Mouse (Mus musculus): ENCODE measurements around the gene Lgr4. TPM values are rescaled to one million over a fixed set of nuclear protein-coding genes. Genes with fewer than 3 reads are reported as not detected.

Lgr4 gene
- polyA plus RNA-seq, 1 experiment from 2014 or later, result 7.8 TPM

DNA sequence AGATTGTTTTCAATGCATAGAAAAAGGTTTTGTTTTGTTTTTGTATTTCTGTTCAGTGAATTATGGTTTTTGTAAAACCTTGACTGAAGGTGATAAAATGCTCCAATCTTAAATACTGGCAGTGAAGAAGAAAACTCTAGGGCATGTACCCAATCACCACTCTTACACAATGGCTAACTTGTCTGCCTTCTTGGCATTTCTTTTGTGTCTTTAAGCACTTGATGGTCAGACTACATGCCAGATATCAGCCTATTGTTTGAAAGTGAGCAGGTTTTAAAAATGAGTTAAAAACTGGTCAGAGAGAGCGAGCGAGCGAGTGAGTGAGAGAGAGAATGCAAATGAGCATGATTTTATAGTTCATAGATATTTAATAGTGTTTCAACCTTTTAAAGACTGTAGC lies 6.5 kb downstream of the Lgr4 start:
- H3K4me1 ChIP-seq, result peaks cover 6% of the 10 kb centered on the region
- H3K4me2 ChIP-seq, result no peak overlapping the region
- no peak overlapping the region for H3K9ac ChIP-seq
- WGBS, result 84% methylated on average over 3 of the region's 3 CpGs
- H3K4me3 ChIP-seq (replicated peaks), result no peak overlapping the region
- H3K9me3 ChIP-seq, result no peaks in the 10 kb centered on the region
- no peaks in the 10 kb centered on the region for H3K36me3 ChIP-seq (replicated peaks)
- peaks cover 35% of the 10 kb centered on the region for H3K27me3 ChIP-seq
- ATAC-seq (ENCODE audit: low FRiP score), result no peak
- no peak overlapping the region for H3K27ac ChIP-seq

DNA sequence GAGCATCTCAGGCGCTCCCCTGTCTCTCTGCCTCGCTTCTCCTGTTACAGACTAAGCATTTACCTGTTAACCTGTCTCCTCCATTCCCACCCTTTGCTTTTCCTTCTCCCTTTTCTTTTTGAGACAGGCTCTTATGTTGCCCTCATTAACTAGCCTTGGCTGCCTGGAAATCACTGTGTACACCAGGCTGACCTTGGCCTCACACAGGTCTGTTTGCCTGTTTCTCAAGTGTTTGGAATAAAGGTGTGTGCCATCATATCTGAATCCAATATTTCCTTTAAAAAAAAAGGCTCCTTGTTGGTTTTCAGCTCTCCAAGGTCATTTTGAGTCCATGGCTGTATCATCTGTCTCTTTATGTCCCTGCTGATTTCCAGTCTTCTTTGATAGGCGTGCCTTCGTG lies 9.5 kb downstream of the Lgr4 start:
- Histone ChIP-seq H3K9ac (no peak overlapping the region), H3K4me1 (peaks cover 3% of the 10 kb centered on the region; the same call in 1 of the 2 replicates), H3K27ac (no peak overlapping the region), H3K36me3 (replicated peaks) (no peaks in the 10 kb centered on the region), H3K27me3 (peaks cover 30% of the 10 kb centered on the region), H3K9me3 (no peaks in the 10 kb centered on the region), H3K4me3 (replicated peaks) (no peak overlapping the region), H3K4me2 (no peak overlapping the region)
- no peak for ATAC-seq (ENCODE audit: low FRiP score)
- WGBS, result 91% methylated on average over 4 of the region's 4 CpGs

DNA sequence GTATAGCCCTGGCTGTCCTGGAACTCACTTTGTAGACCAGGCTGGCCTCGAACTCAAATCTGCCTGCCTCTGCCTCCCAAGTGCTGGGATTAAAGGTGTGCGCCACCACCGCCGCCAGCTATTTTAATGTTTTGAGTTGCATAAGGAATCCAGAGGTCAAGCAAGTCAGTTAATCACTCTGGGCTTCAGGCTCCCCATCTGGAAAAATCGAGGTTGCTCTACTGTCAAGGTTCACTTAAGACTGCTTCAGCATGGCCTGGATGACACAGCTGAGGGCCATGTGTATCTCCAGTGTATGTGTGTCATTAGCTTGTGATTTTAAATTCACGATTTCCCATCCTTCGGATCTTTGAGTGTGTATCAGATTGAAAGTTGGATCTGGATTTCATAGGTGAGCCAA lies 10.0 kb downstream of the Lgr4 start:
- Histone ChIP-seq H3K36me3 (replicated peaks) (no peaks in the 10 kb centered on the region), H3K4me3 (replicated peaks) (no peak overlapping the region), H3K27me3 (peaks cover 35% of the 10 kb centered on the region), H3K4me1 (peaks cover 5% of the 10 kb centered on the region; the same call in 1 of the 2 replicates), H3K4me2 (no peak overlapping the region), H3K27ac (no peak overlapping the region), H3K9me3 (no peaks in the 10 kb centered on the region), H3K9ac (no peak overlapping the region)
- 88% methylated on average over 7 of the region's 7 CpGs for WGBS
- ATAC-seq (ENCODE audit: low FRiP score), result no peak

DNA sequence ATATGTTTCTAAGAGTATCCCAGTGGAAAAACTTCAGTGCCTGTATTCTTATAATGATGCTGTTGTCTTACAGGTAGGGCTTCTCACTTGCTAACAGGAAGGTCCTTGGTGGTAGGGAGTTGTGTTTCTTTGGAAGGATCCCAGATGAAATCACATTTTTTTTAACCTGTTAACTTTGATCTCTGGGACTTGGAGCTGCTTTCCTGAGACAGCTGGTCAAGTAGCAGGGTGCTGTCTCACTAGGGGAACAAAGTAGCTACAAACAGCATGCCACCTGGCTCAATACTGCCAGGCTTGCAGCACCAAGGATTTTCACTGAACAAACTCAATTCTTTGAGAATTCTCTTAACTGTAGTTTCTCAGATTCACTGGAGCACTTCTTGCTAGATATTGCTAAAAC lies 10.4 kb downstream of the Lgr4 start:
- Histone ChIP-seq H3K9ac (no peak overlapping the region), H3K27me3 (peaks cover 39% of the 10 kb centered on the region), H3K36me3 (replicated peaks) (no peaks in the 10 kb centered on the region), H3K9me3 (no peaks in the 10 kb centered on the region), H3K27ac (no peak overlapping the region), H3K4me2 (no peak overlapping the region), H3K4me1 (peaks cover 6% of the 10 kb centered on the region; the same call in 1 of the 2 replicates), H3K4me3 (replicated peaks) (no peak overlapping the region)
- no peak for ATAC-seq (ENCODE audit: low FRiP score)

DNA sequence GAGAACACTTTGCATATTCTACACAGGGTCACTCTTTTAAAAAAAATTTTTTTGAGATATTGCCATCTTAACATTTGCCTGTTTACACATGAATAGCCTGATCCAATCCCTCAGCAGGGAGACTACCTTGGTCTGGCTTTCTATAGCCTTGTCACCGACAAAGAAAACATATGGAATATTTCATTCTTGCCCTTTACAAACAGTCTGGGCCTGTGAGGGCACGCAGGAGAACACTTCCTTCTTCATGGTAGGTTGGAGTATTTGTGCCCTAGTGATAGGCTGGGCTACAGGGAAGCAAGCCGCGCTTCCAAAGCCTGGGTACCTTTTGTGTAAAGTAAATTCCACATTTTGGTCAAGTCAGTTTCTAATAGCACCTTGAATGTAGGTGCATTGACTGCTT lies 11.3 kb downstream of the Lgr4 start:
- Histone ChIP-seq H3K4me1 (peaks cover 6% of the 10 kb centered on the region; the same call in 1 of the 2 replicates), H3K36me3 (replicated peaks) (no peaks in the 10 kb centered on the region), H3K4me2 (no peak overlapping the region), H3K9me3 (no peaks in the 10 kb centered on the region), H3K27me3 (peaks cover 48% of the 10 kb centered on the region), H3K27ac (no peak overlapping the region), H3K4me3 (replicated peaks) (no peak overlapping the region), H3K9ac (no peak overlapping the region)
- 70% methylated on average over 4 of the region's 4 CpGs for WGBS
- no peak for ATAC-seq (ENCODE audit: low FRiP score)

DNA sequence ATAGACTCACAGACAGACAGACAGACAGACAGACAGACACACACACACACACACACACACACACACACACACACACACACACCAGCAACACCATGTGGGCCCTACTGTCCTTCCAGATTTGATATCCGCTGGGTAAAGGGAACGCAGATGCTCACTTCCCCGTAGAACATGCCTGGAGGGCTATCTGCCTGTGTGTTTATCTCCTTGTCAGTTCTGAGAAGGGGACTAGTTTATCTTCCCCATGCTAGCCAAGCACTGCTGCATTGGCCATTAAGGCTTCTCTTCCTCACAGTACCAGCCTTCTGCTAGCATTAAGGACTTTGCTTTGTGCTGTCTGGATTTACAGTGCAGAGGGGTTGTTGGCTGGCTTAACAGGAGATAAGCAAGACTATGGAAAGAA lies 11.8 kb downstream of the Lgr4 start:
- Histone ChIP-seq H3K4me2 (no peak overlapping the region), H3K27ac (no peak overlapping the region), H3K9me3 (no peaks in the 10 kb centered on the region), H3K27me3 (peaks cover 53% of the 10 kb centered on the region), H3K9ac (no peak overlapping the region), H3K4me3 (replicated peaks) (no peak overlapping the region), H3K4me1 (peaks cover 6% of the 10 kb centered on the region; the same call in 1 of the 2 replicates), H3K36me3 (replicated peaks) (no peaks in the 10 kb centered on the region)
- ATAC-seq (ENCODE audit: low FRiP score), result no peak
- WGBS, result 91% methylated on average over 3 of the region's 3 CpGs

DNA sequence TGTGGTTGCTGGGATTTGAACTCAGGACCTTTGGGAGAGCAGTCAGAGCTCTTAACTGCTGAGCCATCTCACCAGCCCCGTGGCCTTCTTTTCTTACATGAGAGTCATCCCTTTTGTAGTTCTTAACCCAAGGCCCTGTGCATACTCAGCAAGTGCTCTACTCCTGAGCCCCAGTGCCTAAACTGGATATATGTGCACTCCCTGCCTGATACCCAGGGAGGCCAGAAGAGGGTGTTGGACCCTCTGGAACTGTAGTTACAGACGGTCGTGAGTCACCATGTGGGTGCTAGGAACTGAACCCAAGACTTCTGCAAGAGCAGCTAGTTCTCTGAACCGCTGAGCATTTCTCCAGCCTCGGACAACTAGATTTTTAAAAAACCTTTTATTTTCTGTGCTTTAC lies 12.9 kb downstream of the Lgr4 start:
- no peaks in the 10 kb centered on the region for H3K9me3 ChIP-seq
- peaks cover 62% of the 10 kb centered on the region for H3K27me3 ChIP-seq
- no peak for ATAC-seq (ENCODE audit: low FRiP score)
- H3K36me3 ChIP-seq (replicated peaks), result no peaks in the 10 kb centered on the region
- no peak overlapping the region for H3K27ac ChIP-seq
- H3K9ac ChIP-seq, result no peak overlapping the region
- peaks cover 6% of the 10 kb centered on the region; the same call in 1 of the 2 replicates for H3K4me1 ChIP-seq
- WGBS, result 93% methylated on average over 5 of the region's 5 CpGs
- H3K4me2 ChIP-seq, result no peak overlapping the region
- no peak overlapping the region for H3K4me3 ChIP-seq (replicated peaks)

DNA sequence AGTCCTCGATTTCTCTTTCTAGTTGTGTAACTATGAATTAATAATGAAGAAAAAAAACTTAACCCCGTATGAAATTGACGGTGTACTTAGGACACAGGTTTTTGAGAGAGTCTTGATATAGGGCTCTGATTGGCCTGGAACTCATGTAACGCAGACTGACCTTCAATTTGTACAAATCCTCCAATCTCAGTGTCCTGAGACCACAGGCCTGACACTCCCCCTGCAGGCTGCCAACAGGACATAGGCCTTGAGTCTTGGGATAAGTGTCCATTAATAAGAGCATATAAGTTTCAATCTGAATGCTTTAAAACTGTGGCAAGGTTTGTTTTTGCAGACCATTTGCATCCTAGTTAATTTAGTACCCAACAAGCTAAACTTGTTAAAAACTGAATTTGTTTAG lies 13.3 kb downstream of the Lgr4 start:
- Histone ChIP-seq H3K36me3 (replicated peaks) (no peaks in the 10 kb centered on the region), H3K27me3 (peaks cover 62% of the 10 kb centered on the region), H3K9ac (no peak overlapping the region), H3K4me3 (replicated peaks) (no peak overlapping the region), H3K9me3 (no peaks in the 10 kb centered on the region), H3K4me1 (peaks cover 7% of the 10 kb centered on the region; the same call in 1 of the 2 replicates), H3K27ac (no peak overlapping the region), H3K4me2 (no peak overlapping the region)
- 91% methylated on average over 4 of the region's 4 CpGs for WGBS
- no peak for ATAC-seq (ENCODE audit: low FRiP score)

DNA sequence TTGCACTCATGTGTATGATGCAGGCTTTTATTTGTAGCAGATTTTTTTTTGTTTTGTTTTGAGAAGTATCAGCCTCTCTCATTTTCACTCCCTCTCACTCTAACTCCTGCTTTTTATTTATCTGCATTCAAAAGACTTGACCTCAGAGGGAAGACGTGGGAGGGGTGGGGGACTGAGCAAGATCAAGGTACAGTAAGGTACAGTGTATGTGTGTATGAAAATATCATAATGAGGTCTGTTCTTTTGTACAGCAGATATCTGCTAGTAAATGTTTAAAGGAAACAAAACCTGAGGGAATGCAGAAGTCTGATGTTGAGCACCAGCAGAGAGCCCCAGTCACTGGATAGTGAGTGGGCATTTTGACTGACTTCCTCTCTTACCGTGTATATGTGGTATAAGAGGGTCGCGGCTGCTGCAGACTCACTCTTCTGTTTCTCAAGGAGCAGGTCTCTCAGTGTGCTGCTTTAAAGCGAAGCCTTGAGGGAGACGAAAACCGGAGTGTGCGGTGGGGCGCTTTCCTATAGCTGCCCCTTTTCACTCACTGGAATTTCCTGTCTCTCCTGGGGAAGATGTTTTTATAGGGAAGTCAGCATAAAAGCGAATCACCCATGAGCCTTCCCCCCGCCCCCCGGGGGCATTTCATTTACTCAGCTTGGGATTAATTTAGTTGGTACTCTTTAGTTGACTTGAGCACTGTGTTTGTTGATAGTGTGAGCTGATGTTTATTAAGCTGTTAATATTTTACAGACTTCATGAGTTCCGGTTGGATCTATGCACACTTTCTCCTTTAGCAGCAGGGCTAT lies 14.7 kb downstream of the Lgr4 start:
- Histone ChIP-seq H3K9ac (no peak overlapping the region), H3K4me2 (no peak overlapping the region), H3K4me1 (peaks cover 16% of the 10 kb centered on the region; the same call in 1 of the 2 replicates), H3K9me3 (no peaks in the 10 kb centered on the region), H3K36me3 (replicated peaks) (no peaks in the 10 kb centered on the region), H3K27ac (no peak overlapping the region), H3K27me3 (peaks cover 63% of the 10 kb centered on the region), H3K4me3 (replicated peaks) (no peak overlapping the region)
- WGBS, result 59% methylated on average over 13 of the region's 13 CpGs
- no peak for ATAC-seq (ENCODE audit: low FRiP score)

DNA sequence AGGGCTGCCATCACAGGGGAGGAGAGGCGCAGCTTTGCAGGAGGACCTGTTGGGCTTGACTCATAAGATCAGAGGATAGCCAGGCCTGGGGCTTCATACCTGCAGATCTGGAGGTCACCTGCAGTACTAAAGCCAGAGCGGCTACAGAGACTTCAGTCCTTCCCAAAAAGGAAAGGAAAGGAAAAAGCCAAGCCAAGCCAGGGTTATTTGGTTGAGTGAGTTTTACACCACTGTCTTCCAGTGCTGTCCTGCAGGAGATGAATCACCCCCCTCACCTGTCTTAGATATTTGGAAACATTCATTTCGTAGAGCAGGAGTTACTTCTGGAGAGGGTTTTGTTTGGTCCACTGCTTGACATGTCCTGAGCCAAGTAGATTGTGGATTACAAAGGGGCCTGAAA lies 15.7 kb downstream of the Lgr4 start:
- 90% methylated on average over 3 of the region's 3 CpGs for WGBS
- H3K4me1 ChIP-seq, result peaks cover 16% of the 10 kb centered on the region; the same call in 1 of the 2 replicates
- no peaks in the 10 kb centered on the region for H3K9me3 ChIP-seq
- peaks cover 60% of the 10 kb centered on the region for H3K27me3 ChIP-seq
- H3K4me3 ChIP-seq (replicated peaks), result no peak overlapping the region
- ATAC-seq (ENCODE audit: low FRiP score), result no peak
- H3K9ac ChIP-seq, result no peak overlapping the region
- no peaks in the 10 kb centered on the region for H3K36me3 ChIP-seq (replicated peaks)
- no peak overlapping the region for H3K27ac ChIP-seq
- H3K4me2 ChIP-seq, result no peak overlapping the region

DNA sequence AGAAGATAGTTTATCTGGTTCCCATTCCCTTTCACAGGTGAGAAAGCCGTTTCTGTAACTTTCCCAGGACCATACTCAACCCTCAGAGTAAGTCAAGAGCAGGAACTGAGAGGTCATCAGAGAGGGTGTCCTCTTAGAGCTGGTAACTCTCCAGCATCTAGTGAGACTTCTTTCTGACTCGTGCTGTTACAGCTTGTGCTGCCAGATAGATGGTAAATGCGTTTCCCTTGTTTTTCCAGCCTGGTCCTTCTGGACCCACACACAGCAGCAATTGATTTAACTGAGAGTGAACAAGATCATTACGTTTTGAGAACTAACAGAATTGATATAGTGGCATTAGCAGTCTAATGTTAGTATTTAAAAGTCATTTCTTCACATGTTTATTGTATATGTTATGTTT lies 16.6 kb downstream of the Lgr4 start:
- ATAC-seq (ENCODE audit: low FRiP score), result no peak
- H3K27me3 ChIP-seq, result peaks cover 68% of the 10 kb centered on the region
- H3K27ac ChIP-seq, result no peak overlapping the region
- WGBS, result 80% methylated on average over 4 of the region's 4 CpGs
- H3K36me3 ChIP-seq (replicated peaks), result no peaks in the 10 kb centered on the region
- no peak overlapping the region for H3K9ac ChIP-seq
- no peak overlapping the region for H3K4me3 ChIP-seq (replicated peaks)
- H3K4me2 ChIP-seq, result no peak overlapping the region
- H3K9me3 ChIP-seq, result no peaks in the 10 kb centered on the region
- peaks cover 16% of the 10 kb centered on the region; the same call in 1 of the 2 replicates for H3K4me1 ChIP-seq

DNA sequence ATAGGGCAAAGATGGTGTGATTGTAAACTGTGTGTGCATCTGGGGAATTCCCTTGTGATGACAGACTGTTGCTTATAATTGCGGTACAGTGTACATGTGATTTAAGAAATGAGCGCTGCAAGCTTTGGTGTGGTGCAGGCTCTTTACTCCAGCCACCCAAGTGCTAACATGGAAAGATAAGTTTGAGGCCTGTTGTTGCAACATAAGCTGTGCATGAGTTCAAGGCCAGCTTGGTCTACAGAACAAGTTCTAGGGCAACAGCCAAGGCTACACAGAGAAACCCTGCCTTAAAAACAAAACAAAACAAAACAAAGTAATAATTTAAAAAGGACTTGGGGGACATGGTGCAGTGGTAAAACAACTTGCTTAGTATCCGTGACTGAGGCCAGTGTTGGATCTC lies 17.7 kb downstream of the Lgr4 start:
- Histone ChIP-seq H3K9ac (no peak overlapping the region), H3K9me3 (no peaks in the 10 kb centered on the region), H3K36me3 (replicated peaks) (no peaks in the 10 kb centered on the region), H3K4me2 (no peak overlapping the region), H3K4me1 (peaks cover 16% of the 10 kb centered on the region; the same call in 1 of the 2 replicates), H3K27ac (no peak overlapping the region), H3K27me3 (peaks cover 70% of the 10 kb centered on the region), H3K4me3 (replicated peaks) (no peak overlapping the region)
- 96% methylated on average over 3 of the region's 3 CpGs for WGBS
- ATAC-seq (ENCODE audit: low FRiP score), result no peak
